Mouse (Mus musculus) myocyte (in vitro differentiated cells): ENCODE results near the gene Rnf43. TPM values are rescaled to one million over a fixed set of nuclear protein-coding genes. Genes with fewer than 3 reads are reported as not detected.

ENCODE experiments used
- H3K27me3 ChIP-seq: one replicate; pipeline ENCODE4 v1.6.1; 2011; ENCODE audit not compliant: control insufficient read depth, insufficient read depth, insufficient read length
- H3K36me3 ChIP-seq: one replicate; pipeline ENCODE4 v1.6.1; 2011; ENCODE audit not compliant: control insufficient read depth, insufficient read depth
- H3K4me2 ChIP-seq: one replicate; pipeline ENCODE4 v1.6.1; 2011; ENCODE audit warnings: low read depth, control low read depth
- H3K4me3 ChIP-seq: one replicate; pipeline ENCODE4 v1.5.1; 2011; ENCODE audit warnings: mild to moderate bottlenecking, control low read depth, moderate library complexity
- H3K79me2 ChIP-seq: one replicate; pipeline ENCODE4 v1.6.1; 2011; ENCODE audit not compliant: control insufficient read depth, insufficient read depth
- H3ac ChIP-seq: one replicate; pipeline ENCODE4 v1.6.1; 2011; ENCODE audit not compliant: control insufficient read depth, insufficient read length
- CEBPB ChIP-seq: IDR thresholded peaks from 2 replicates; pipeline ENCODE4 v1.6.1; 2011; ENCODE audit warnings: mild to moderate bottlenecking, moderate library complexity; ENCODE audit not compliant: poor library complexity, insufficient read depth, severe bottlenecking
- E2F4 ChIP-seq: IDR thresholded peaks from one replicate; pipeline ENCODE4 v1.6.1; 2011; ENCODE audit warnings: mild to moderate bottlenecking, control low read depth, moderate library complexity; ENCODE audit not compliant: insufficient read depth
- MAX ChIP-seq: IDR thresholded peaks from one replicate; pipeline ENCODE4 v1.6.1; 2011; ENCODE audit warnings: low read depth, mild to moderate bottlenecking, control low read depth
- MYOD1 ChIP-seq, 3 experiments: IDR thresholded peaks; one replicate each; pipeline ENCODE4 v1.6.1; 2011; ENCODE audit warnings: control low read depth in 2 of 3, low read depth in 2 of 3, mild to moderate bottlenecking in 2 of 3, moderate library complexity in 1 of 3; ENCODE audit not compliant: insufficient read length in 2 of 3, control insufficient read depth in 1 of 3
- MYOG ChIP-seq, 3 experiments: IDR thresholded peaks; one replicate each; pipeline ENCODE4 v1.6.1; 2011; ENCODE audit warnings: control low read depth in 2 of 3, low read depth in 2 of 3, mild to moderate bottlenecking in 2 of 3; ENCODE audit not compliant: insufficient read length in 2 of 3, control insufficient read depth in 1 of 3, insufficient read depth in 1 of 3
- POLR2A ChIP-seq: IDR thresholded peaks from one replicate; pipeline ENCODE4 v1.6.1; 2011; ENCODE audit warnings: low read depth, mild to moderate bottlenecking, control low read depth, moderate library complexity; ENCODE audit not compliant: insufficient read length
- POLR2AphosphoS2 ChIP-seq: IDR thresholded peaks from one replicate; pipeline ENCODE4 v1.6.1; 2011; ENCODE audit warnings: low read depth, control low read depth; ENCODE audit not compliant: insufficient read length
- REST ChIP-seq: IDR thresholded peaks from one replicate; pipeline ENCODE4 v1.6.1; 2011; ENCODE audit warnings: mild to moderate bottlenecking, control low read depth, moderate library complexity; ENCODE audit not compliant: insufficient read depth, insufficient read length
- SRF ChIP-seq: IDR thresholded peaks from one replicate; pipeline ENCODE4 v1.6.1; 2011; ENCODE audit warnings: low read depth; ENCODE audit not compliant: control insufficient read depth, insufficient read length
- TCF12 ChIP-seq: IDR thresholded peaks from one replicate; pipeline ENCODE4 v1.6.1; 2011; ENCODE audit warnings: mild to moderate bottlenecking, control low read depth; ENCODE audit not compliant: poor library complexity, insufficient read depth, severe bottlenecking
- TCF3 ChIP-seq: IDR thresholded peaks from one replicate; pipeline ENCODE4 v1.6.1; 2011; ENCODE audit warnings: low read depth, control low read depth; ENCODE audit not compliant: insufficient read length
- USF1 ChIP-seq: IDR thresholded peaks from one replicate; pipeline ENCODE4 v1.6.1; 2011; ENCODE audit warnings: low read depth, mild to moderate bottlenecking, control low read depth, moderate library complexity
- polyA plus RNA-seq: library from polyadenylated mRNA; unstranded; fragments of >200 nt; fragmentation: generic; extraction: Trizol; gene quantifications from one replicate; pipeline ENCODE4 v1.2.1, GENCODE M21; 2012; ENCODE audit warnings: missing spikeins

Rnf43 gene
- polyA plus RNA-seq, 1 experiment = not detected

- no peaks in the 10 kb centered on the region for H3K36me3 ChIP-seq
- H3ac ChIP-seq = no peak overlapping the region
- H3K4me3 ChIP-seq = no peak overlapping the region
- TF ChIP-seq CEBPB (no peak), TCF3 (no peak), TCF12 (no peak), POLR2AphosphoS2 (no peak), SRF (no peak), MYOD1 (IDR thresholded peaks at IDR 0.05; ENCODE audit: control insufficient read depth in 1 of 3, insufficient read length in 2 of 3, low read depth in 2 of 3) (no peak), MAX (no peak), MYOG (IDR thresholded peaks at IDR 0.05; ENCODE audit: control insufficient read depth in 1 of 3, insufficient read depth in 1 of 3, insufficient read length in 2 of 3, low read depth in 2 of 3) (no peak), E2F4 (no peak), REST (no peak), POLR2A (no peak), USF1 (no peak)
- no peaks in the 10 kb centered on the region for H3K79me2 ChIP-seq
- peaks cover 75% of the 10 kb centered on the region for H3K27me3 ChIP-seq
- H3K4me2 ChIP-seq = no peak overlapping the region
Measured at GRCm38 (mm10) chr11:87712188-87712587, 49.7 kb downstream of the Rnf43 start.

DNA sequence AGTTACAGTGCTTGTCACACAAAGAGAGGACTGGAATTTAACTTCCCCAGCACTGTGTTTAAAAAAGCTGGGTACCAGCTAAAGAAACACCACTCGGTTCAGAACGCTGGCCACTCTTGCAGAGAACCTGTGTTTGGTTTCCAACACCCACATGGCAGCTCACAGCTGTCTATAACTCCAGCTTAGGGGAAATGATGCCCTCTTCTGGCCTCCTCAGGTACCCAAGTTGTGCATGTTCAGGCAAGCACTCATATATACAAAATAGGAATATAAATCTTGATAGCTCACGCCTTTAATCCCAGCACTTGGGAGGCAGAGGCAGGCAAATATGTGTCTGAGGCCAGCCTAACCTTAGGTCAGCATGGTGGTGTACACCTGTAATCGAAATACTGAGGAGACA, 53.5 kb downstream of the Rnf43 start:
- Histone ChIP-seq H3K79me2 (no peaks in the 10 kb centered on the region), H3K27me3 (peaks cover 73% of the 10 kb centered on the region)

DNA sequence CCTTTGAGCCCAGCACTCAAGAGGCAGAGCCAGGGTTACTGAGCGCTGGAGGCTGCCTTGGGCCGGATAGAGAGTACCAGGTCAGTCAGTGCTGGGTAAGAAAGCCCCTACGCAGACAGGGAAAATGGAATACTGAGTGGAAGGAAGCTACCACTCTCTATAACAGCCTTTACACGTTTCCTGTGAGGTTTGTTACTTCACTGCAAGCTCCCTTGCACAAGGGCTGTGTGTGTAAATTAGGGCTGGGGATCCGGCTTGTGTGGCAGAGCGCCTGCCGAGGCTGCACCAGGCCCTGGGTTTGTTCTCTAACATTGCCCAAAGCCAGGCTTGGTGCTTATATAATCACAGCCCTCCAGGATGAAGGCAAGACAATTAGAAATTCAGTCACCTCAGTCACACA, 57.0 kb downstream of the Rnf43 start:
- Histone ChIP-seq H3K79me2 (no peaks in the 10 kb centered on the region), H3K4me3 (no peak overlapping the region), H3ac (no peak overlapping the region), H3K36me3 (no peaks in the 10 kb centered on the region), H3K4me2 (no peak overlapping the region), H3K27me3 (peaks cover 75% of the 10 kb centered on the region)
- no peak for TF ChIP-seq CEBPB
- no peak for TF ChIP-seq MYOD1 (IDR thresholded peaks at IDR 0.05; ENCODE audit: control insufficient read depth in 1 of 3, insufficient read length in 2 of 3, low read depth in 2 of 3)
- TF ChIP-seq POLR2AphosphoS2 = no peak
- TF ChIP-seq TCF12 = no peak
- TF ChIP-seq MYOG (IDR thresholded peaks at IDR 0.05; ENCODE audit: control insufficient read depth in 1 of 3, insufficient read depth in 1 of 3, insufficient read length in 2 of 3, low read depth in 2 of 3) = no peak
- TF ChIP-seq SRF = no peak
- no peak for TF ChIP-seq TCF3
- TF ChIP-seq USF1 = no peak
- TF ChIP-seq E2F4 = no peak
- TF ChIP-seq MAX = no peak
- no peak for TF ChIP-seq POLR2A
- no peak for TF ChIP-seq REST

More for the DNA sequence above, 53.5 kb downstream of the Rnf43 start:
- Histone ChIP-seq H3K4me2 (no peak overlapping the region), H3K36me3 (no peaks in the 10 kb centered on the region), H3K4me3 (no peak overlapping the region), H3ac (no peak overlapping the region)
- no peak for TF ChIP-seq CEBPB
- TF ChIP-seq E2F4 = no peak
- no peak for TF ChIP-seq POLR2A
- TF ChIP-seq REST = no peak
- no peak for TF ChIP-seq MYOG (IDR thresholded peaks at IDR 0.05; ENCODE audit: control insufficient read depth in 1 of 3, insufficient read depth in 1 of 3, insufficient read length in 2 of 3, low read depth in 2 of 3)
- no peak for TF ChIP-seq MAX
- TF ChIP-seq TCF3 = no peak
- no peak for TF ChIP-seq MYOD1 (IDR thresholded peaks at IDR 0.05; ENCODE audit: control insufficient read depth in 1 of 3, insufficient read length in 2 of 3, low read depth in 2 of 3)
- no peak for TF ChIP-seq SRF

GRCm38 (mm10) chr11:87720324-87720723, 57.8 kb downstream of the Rnf43 start:
- H3K79me2 ChIP-seq = no peaks in the 10 kb centered on the region
- H3K27me3 ChIP-seq = peaks cover 68% of the 10 kb centered on the region
- H3ac ChIP-seq = no peak overlapping the region
- no peak overlapping the region for H3K4me3 ChIP-seq
- no peaks in the 10 kb centered on the region for H3K36me3 ChIP-seq
- no peak overlapping the region for H3K4me2 ChIP-seq
- TF ChIP-seq USF1 (no peak), TCF3 (no peak), MYOD1 (IDR thresholded peaks at IDR 0.05; ENCODE audit: control insufficient read depth in 1 of 3, insufficient read length in 2 of 3, low read depth in 2 of 3) (no peak), POLR2A (no peak), TCF12 (no peak), MAX (no peak)

- no peak overlapping the region for H3ac ChIP-seq
- no peak overlapping the region for H3K4me2 ChIP-seq
- TF ChIP-seq MYOG (IDR thresholded peaks at IDR 0.05; ENCODE audit: control insufficient read depth in 1 of 3, insufficient read depth in 1 of 3, insufficient read length in 2 of 3, low read depth in 2 of 3) (no peak), MAX (no peak), REST (no peak), SRF (no peak), TCF12 (no peak)
- H3K27me3 ChIP-seq = peaks cover 68% of the 10 kb centered on the region
- H3K79me2 ChIP-seq = no peaks in the 10 kb centered on the region
- H3K4me3 ChIP-seq = no peak overlapping the region
- H3K36me3 ChIP-seq = no peaks in the 10 kb centered on the region
Measured at GRCm38 (mm10) chr11:87720839-87721238, 58.3 kb downstream of the Rnf43 start.
